8 mouse cellular contexts compared by ENCODE assay signal in genomic region chr14:93889839-93890518, GRCm38 (mm10). TPM values are rescaled to one million over a fixed set of nuclear protein-coding genes. Genes with fewer than 3 reads are reported as not detected.
DNase-seq lines count a peak whose midpoint lies in the region; ATAC-seq and TF ChIP-seq lines count a peak whose summit lies in the region.

No protein-coding gene starts in this region.

- 1% methylated on average over 20 of the region's 20 CpGs for WGBS in lung, adult 2 months
- WGBS in forebrain, embryonic 16.5 days: 0% methylated on average over 20 of the region's 20 CpGs
- WGBS in liver, embryonic 15.5 days (ENCODE audit: insufficient replicate concordance): under 1% methylated on average over 20 of the region's 20 CpGs

- no peaks in the 10 kb centered on the region for H3K4me1 ChIP-seq in lung, adult 2 months (ENCODE audit: control insufficient read depth, insufficient read depth, low read length)
- peaks cover 35% of the 10 kb centered on the region for H3K4me1 ChIP-seq in forebrain, embryonic 16.5 days (replicated peaks; ENCODE audit: control insufficient read depth, insufficient read depth, low read length)
- no peaks in the 10 kb centered on the region for H3K4me1 ChIP-seq in liver, embryonic 15.5 days (replicated peaks)

- H3K27me3 ChIP-seq in forebrain, embryonic 16.5 days (replicated peaks; ENCODE audit: control insufficient read depth, insufficient read depth, low read length): no peaks in the 10 kb centered on the region
- peaks cover 28% of the 10 kb centered on the region for H3K27me3 ChIP-seq in liver, embryonic 15.5 days

- ATAC-seq in forebrain, embryonic 16.5 days: peak; percentile 37
- ATAC-seq in liver, embryonic 15.5 days (ENCODE audit: insufficient read depth): no peak

- H3K27ac ChIP-seq in forebrain, embryonic 16.5 days (ENCODE audit: low read length): peak overlapping the region; percentile 60
- H3K27ac ChIP-seq in liver, embryonic 15.5 days (replicated peaks): no peak overlapping the region

- no peak for TF ChIP-seq POLR2A in lung, adult 2 months (IDR thresholded peaks at IDR 0.05; ENCODE audit: borderline replicate concordance, extremely low read depth, low read depth, low read length)

- TF ChIP-seq CTCF in lung, adult 2 months (IDR thresholded peaks at IDR 0.05; ENCODE audit: insufficient read depth, low read length): no peak

- peak overlapping the region; percentile 19 for H3K4me3 ChIP-seq in lung, adult 2 months (replicated peaks; ENCODE audit: extremely low read depth, low read depth, low read length)
- H3K4me3 ChIP-seq in forebrain, embryonic 16.5 days (replicated peaks; ENCODE audit: low read length): peak overlapping the region; percentile 60
- H3K4me3 ChIP-seq in liver, embryonic 15.5 days (replicated peaks): peak overlapping the region; percentile 36; the same call in 1 of the 2 replicates

- peak overlapping the region; percentile 60 for H3K9ac ChIP-seq in forebrain, embryonic 16.5 days (replicated peaks; ENCODE audit: low read depth, low read length)
- H3K9ac ChIP-seq in liver, embryonic 15.5 days: no peak overlapping the region

- no peaks in the 10 kb centered on the region for H3K9me3 ChIP-seq in forebrain, embryonic 16.5 days (ENCODE audit: control insufficient read depth, low read length)
- no peaks in the 10 kb centered on the region for H3K9me3 ChIP-seq in liver, embryonic 15.5 days (replicated peaks)

- DNase-seq in lung, adult 2 months: no peak
- DNase-seq in lung, postnatal 25 days (ENCODE audit: low spot score): no peak
- peak; percentile 77 for DNase-seq in cerebellum, adult 9-10 months
- DNase-seq in yolk sac, embryonic 10.5 days (ENCODE audit: low spot score): peak; percentile 2
- DNase-seq in thymus, postnatal 14 days: no peak
- DNase-seq in Muller cell, postnatal 12 days (ENCODE audit: inconsistent ontology term): no peak

- H3K36me3 ChIP-seq in forebrain, embryonic 16.5 days (ENCODE audit: control insufficient read depth, insufficient read depth): 0 out of 2 replicates have a peak, but pooled peaks cover 2% of the 10 kb centered on the region
- no peaks in the 10 kb centered on the region for H3K36me3 ChIP-seq in liver, embryonic 15.5 days (replicated peaks)

- peak overlapping the region; percentile 72 for H3K4me2 ChIP-seq in forebrain, embryonic 16.5 days (ENCODE audit: low read length)
- H3K4me2 ChIP-seq in liver, embryonic 15.5 days: peak overlapping the region; percentile 48

RNA-seq across cellular contexts. Expression of gene Pcdh9, which starts 0.5 kb away (rescaled TPM):
- polyA plus RNA-seq in lung, adult 2 months (2012; rRNA removed): 0.07 and 0.27 TPM in 2 replicates
- 121 and 141 TPM in 2 replicates for polyA plus RNA-seq in forebrain, embryonic 16.5 days (2015; fragmentation: Nextera tagmentation; extraction: Ambion mirVana)
- polyA plus RNA-seq in liver, embryonic 15.5 days (2015; fragmentation: Nextera tagmentation; extraction: Ambion mirVana): 0.40 and 0.54 TPM in 2 replicates

Comparison
In these comparisons a context has a peak if more than half of its experiments do, and no peak if none do; other contexts are left out.
1. DNase-seq: peak in cerebellum, adult 9-10 months (single experiment) and yolk sac, embryonic 10.5 days (single experiment); none in lung, adult 2 months (single experiment), lung, postnatal 25 days (single experiment), thymus, postnatal 14 days (single experiment) and Muller cell, postnatal 12 days (single experiment).
2. RNA of gene Pcdh9, which starts 0.5 kb away (polyA plus RNA-seq): 121 to 141 TPM in forebrain, embryonic 16.5 days; 0.40 to 0.54 TPM in liver, embryonic 15.5 days and 0.07 to 0.27 TPM in lung, adult 2 months; every median in the first group is over 10 times any median in the second.
3. Peak in every context shown above with its lines, with median percentiles within 50 percentile points of each other: H3K4me3 ChIP-seq.